Mouse (Mus musculus) hindbrain, embryonic 12.5 days (tissue): ENCODE data around the gene Nfatc2. TPM values are rescaled to one million over a fixed set of nuclear protein-coding genes. Genes with fewer than 3 reads are reported as not detected.

Source experiments
- ATAC-seq: fragments of 200-750 bp; cut with Nextera tagmentation; 2 replicates; pipeline ENCODE4 v1.8.0; 2017; ENCODE audit warnings: moderate TSS enrichment; ENCODE audit not compliant: low FRiP score
- H3K27ac ChIP-seq: fragments of 300-500 bp; sonication (generic); 2 replicates; pipeline ENCODE4 v1.5.1; 2016; ENCODE audit warnings: mild to moderate bottlenecking
- H3K27me3 ChIP-seq: fragments of 300-500 bp; sonication (generic); 2 replicates; pipeline ENCODE4 v1.6.1; 2016; ENCODE audit warnings: mild to moderate bottlenecking
- H3K36me3 ChIP-seq: fragments of 300-500 bp; sonication (generic); 2 replicates; pipeline ENCODE4 v1.6.1; 2016; ENCODE audit warnings: mild to moderate bottlenecking
- H3K4me1 ChIP-seq: fragments of 300-500 bp; sonication (generic); 2 replicates; pipeline ENCODE4 v1.6.1; 2016
- H3K4me2 ChIP-seq: fragments of 300-500 bp; sonication (generic); replicated peaks from 2 replicates; pipeline ENCODE4 v1.6.1; 2016; ENCODE audit warnings: mild to moderate bottlenecking
- H3K4me3 ChIP-seq: fragments of 300-500 bp; sonication (generic); 2 replicates; pipeline ENCODE4 v1.5.1; 2016; ENCODE audit warnings: mild to moderate bottlenecking
- H3K9ac ChIP-seq: fragments of 300-500 bp; sonication (generic); 2 replicates; pipeline ENCODE4 v1.6.1; 2016; ENCODE audit warnings: mild to moderate bottlenecking, moderate library complexity
- H3K9me3 ChIP-seq: fragments of 300-500 bp; sonication (generic); replicated peaks from 2 replicates; pipeline ENCODE4 v1.6.1; 2016; ENCODE audit warnings: mild to moderate bottlenecking
- WGBS: fragments of 180-500 bp; shearing (Covaris S2); methylation state at CpG from one replicate; pipeline ENCODE4 v1.1.7; 2016; 5-methylcytosine and 5-hydroxymethylcytosine counted together
- polyA plus RNA-seq: library from polyadenylated mRNA; unstranded; fragments of >200 nt; fragmentation: Nextera tagmentation; extraction: Ambion mirVana; gene quantifications from 2 replicates; pipeline ENCODE4 v1.2.1, GENCODE M21; 2016

Gene Nfatc2
- polyA plus RNA-seq, 1 experiment from 2014 or later, result 2.2 TPM

- WGBS, result 77% methylated on average over 5 of the region's 5 CpGs
- ATAC-seq, result no peak
Observed at GRCm38 (mm10) chr2:168465646-168466045, 135.8 kb downstream of the Nfatc2 start.

GRCm38 (mm10) chr2:168461865-168462264 is 139.6 kb downstream of the Nfatc2 start:
- Histone ChIP-seq H3K9ac (no peak overlapping the region), H3K36me3 (no peaks in the 10 kb centered on the region), H3K27me3 (no peaks in the 10 kb centered on the region), H3K4me2 (no peak overlapping the region), H3K4me1 (peaks cover 17% of the 10 kb centered on the region), H3K27ac (peak overlapping the region; percentile 12; the same call in 1 of the 2 replicates), H3K9me3 (no peaks in the 10 kb centered on the region), H3K4me3 (no peak overlapping the region)
- ATAC-seq, result no peak
- 77% methylated on average over 9 of the region's 9 CpGs for WGBS

More at GRCm38 (mm10) chr2:168465646-168466045, 135.8 kb downstream of the Nfatc2 start:
- H3K27ac ChIP-seq, result no peak overlapping the region
- H3K36me3 ChIP-seq, result no peaks in the 10 kb centered on the region
- H3K4me2 ChIP-seq, result no peak overlapping the region
- H3K9ac ChIP-seq, result no peak overlapping the region
- H3K27me3 ChIP-seq, result no peaks in the 10 kb centered on the region
- peaks cover 17% of the 10 kb centered on the region for H3K4me1 ChIP-seq
- no peaks in the 10 kb centered on the region for H3K9me3 ChIP-seq
- no peak overlapping the region for H3K4me3 ChIP-seq

DNA sequence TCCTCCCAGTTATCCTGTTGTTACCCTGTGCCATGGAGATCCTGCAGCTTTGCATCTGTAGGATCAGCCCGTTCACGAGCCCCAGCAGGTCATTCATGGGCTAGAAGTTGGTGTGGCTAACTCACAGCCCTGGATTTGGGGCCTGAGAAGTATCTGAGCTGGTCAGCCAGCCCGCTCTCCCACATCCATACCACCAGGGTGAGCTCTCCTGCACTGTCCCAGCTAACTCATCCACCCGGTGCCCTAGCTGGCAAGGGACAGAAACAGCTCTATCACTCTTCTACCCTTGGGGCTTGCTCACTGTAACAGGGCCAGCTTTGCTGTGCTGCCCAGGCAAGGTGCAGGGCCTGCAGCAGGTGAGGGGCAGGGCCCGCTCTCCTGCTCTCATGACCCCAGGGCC is 141.8 kb downstream of the Nfatc2 start:
- Histone ChIP-seq H3K4me3 (no peak overlapping the region), H3K27me3 (no peaks in the 10 kb centered on the region), H3K4me2 (no peak overlapping the region), H3K9me3 (no peaks in the 10 kb centered on the region), H3K36me3 (no peaks in the 10 kb centered on the region), H3K27ac (no peak overlapping the region), H3K9ac (no peak overlapping the region), H3K4me1 (peaks cover 8% of the 10 kb centered on the region; the same call in 1 of the 2 replicates)
- no peak for ATAC-seq
- WGBS, result 67% methylated on average over 5 of the region's 5 CpGs

GRCm38 (mm10) chr2:168458583-168458982 is 142.9 kb downstream of the Nfatc2 start:
- Histone ChIP-seq H3K27me3 (no peaks in the 10 kb centered on the region), H3K4me1 (peaks cover 8% of the 10 kb centered on the region; the same call in 1 of the 2 replicates), H3K9me3 (no peaks in the 10 kb centered on the region), H3K9ac (no peak overlapping the region), H3K4me3 (no peak overlapping the region), H3K27ac (no peak overlapping the region), H3K36me3 (no peaks in the 10 kb centered on the region), H3K4me2 (no peak overlapping the region)
- ATAC-seq, result no peak
- WGBS, result 77% methylated on average over 9 of the region's 9 CpGs

DNA sequence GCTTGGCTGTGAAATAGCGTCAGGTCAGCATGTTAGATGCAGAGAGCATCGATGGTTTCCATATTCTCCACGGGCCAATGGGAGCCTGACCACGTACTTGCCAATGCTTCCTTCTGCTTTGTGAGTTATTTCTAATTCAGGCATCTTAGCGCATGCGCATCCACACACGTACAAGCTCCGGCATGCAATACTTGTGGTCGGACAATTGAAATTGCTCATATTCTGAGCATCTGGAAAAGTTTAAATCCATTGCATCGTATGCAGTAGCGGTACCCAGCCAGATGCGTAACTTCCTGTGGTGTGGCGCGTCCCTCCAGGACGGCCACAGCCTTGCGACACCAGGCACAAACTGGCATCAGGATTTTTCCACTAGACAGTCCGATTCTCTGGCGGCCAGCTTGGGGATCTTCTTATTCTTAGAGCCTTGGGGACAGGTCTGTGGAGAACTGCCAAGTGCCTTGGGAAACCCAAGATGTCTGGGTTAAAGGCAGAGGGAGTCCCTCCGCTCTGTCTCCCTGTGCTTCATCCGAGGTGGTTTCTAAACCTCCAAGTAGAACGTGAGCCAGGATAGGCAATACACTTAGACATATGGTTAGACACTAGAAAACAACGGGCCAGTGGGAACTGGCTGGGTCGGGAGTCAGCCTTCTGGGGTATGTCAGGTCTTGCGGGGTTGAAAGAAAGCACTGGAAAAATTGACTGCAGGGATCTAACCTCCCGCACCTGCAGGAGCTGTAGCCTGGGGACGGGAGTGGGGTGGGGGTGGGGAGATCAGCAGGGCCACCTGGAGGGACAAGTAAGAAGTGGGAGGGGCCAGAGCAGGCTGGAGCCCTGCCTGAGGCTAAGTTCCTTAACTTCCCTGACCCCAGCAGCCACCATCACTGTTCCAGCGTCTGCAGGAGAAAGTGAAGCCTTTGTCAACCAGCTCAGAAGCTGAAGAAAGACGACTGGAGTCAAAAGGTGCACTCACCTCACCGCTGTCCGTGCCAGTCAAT is 149.4 kb downstream of the Nfatc2 start:
- ATAC-seq, result no peak
- WGBS, result 60% methylated on average over 30 of the region's 30 CpGs
- Histone ChIP-seq H3K4me1 (peaks cover 9% of the 10 kb centered on the region), H3K36me3 (no peaks in the 10 kb centered on the region), H3K27ac (no peak overlapping the region), H3K27me3 (no peaks in the 10 kb centered on the region; the same call in 1 of the 2 replicates), H3K4me2 (no peak overlapping the region), H3K9me3 (no peaks in the 10 kb centered on the region), H3K9ac (no peak overlapping the region), H3K4me3 (no peak overlapping the region)

DNA sequence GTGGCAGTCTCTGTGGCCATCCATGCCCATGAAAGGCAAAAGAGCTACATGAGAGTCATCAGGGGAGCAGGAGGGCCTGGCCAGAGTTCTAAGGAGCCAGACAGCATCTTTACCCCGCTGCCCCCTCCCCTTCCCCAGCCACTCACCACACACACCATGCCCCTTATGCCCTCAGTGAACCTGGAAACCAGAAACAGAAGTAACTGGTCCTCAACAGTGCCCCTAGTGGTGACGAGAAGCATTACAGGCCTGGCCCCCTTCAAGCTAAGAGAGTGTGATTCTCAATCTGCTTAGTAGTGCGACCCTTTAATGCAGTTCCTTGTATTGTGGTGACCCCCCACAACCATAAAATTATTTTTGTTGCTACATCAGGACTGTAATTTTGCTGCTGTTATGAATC is 150.5 kb downstream of the Nfatc2 start:
- no peaks in the 10 kb centered on the region; the same call in 1 of the 2 replicates for H3K27me3 ChIP-seq
- WGBS, result 17% methylated on average over 3 of the region's 3 CpGs
- H3K4me1 ChIP-seq, result peaks cover 9% of the 10 kb centered on the region
- no peaks in the 10 kb centered on the region for H3K36me3 ChIP-seq
- no peak overlapping the region for H3K4me3 ChIP-seq
- no peaks in the 10 kb centered on the region for H3K9me3 ChIP-seq
- no peak overlapping the region for H3K4me2 ChIP-seq
- ATAC-seq, result no peak
- no peak overlapping the region for H3K9ac ChIP-seq
- no peak overlapping the region for H3K27ac ChIP-seq

DNA sequence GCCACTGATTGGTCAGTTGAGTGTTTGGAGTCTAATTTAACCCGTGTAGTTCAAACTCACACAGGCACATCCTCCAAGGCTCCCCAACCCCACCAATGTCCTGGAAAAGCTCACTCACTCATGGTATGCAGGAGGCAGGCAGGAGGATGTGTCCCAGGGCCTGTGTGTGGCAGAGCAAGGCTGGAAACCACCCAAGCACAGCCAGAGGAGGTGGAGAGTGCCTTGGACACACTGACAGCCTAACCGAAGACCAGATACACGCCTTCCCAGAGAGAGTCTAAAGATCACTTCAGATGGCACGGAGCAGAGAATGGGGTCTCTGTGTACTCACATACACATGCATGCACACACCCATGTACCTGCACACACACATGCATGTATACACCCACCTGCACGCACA is 153.4 kb downstream of the Nfatc2 start:
- Histone ChIP-seq H3K4me2 (no peak overlapping the region), H3K27me3 (peaks cover under 1% of the 10 kb centered on the region; the same call in 1 of the 2 replicates), H3K4me3 (no peak overlapping the region), H3K4me1 (peaks cover 13% of the 10 kb centered on the region), H3K9ac (no peak overlapping the region), H3K27ac (no peak overlapping the region), H3K36me3 (no peaks in the 10 kb centered on the region), H3K9me3 (no peaks in the 10 kb centered on the region)
- no peak for ATAC-seq
- WGBS, result 46% methylated on average over 5 of the region's 5 CpGs

DNA sequence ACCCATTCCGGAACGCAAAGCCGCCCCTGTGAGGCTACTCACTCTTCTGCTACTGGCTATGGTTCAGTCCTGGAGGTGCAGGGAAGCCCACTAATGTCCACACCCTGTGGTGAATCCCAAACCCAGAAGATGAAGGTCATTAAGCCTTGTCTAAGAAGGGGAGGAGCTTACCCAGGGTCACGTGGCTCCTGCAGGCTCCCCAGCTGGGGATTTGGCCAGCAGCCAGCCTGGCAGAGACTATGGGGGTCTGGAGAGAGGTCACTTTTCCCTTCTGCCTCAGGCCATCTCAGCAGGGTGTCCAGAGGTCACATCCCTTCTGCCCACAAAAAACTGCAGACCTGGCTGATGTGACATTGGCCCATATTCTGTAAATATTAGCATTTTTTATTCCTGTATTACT is 153.9 kb downstream of the Nfatc2 start:
- H3K27me3 ChIP-seq, result peaks cover 3% of the 10 kb centered on the region; the same call in 1 of the 2 replicates
- H3K4me2 ChIP-seq, result 0 out of 2 replicates have a peak overlapping the region, but pooled peaks have one; percentile 6
- no peaks in the 10 kb centered on the region for H3K9me3 ChIP-seq
- H3K27ac ChIP-seq, result no peak overlapping the region
- ATAC-seq, result no peak
- no peak overlapping the region for H3K9ac ChIP-seq
- 28% methylated on average over 4 of the region's 4 CpGs for WGBS
- H3K4me1 ChIP-seq, result peaks cover 13% of the 10 kb centered on the region
- no peak overlapping the region for H3K4me3 ChIP-seq
- H3K36me3 ChIP-seq, result no peaks in the 10 kb centered on the region

DNA sequence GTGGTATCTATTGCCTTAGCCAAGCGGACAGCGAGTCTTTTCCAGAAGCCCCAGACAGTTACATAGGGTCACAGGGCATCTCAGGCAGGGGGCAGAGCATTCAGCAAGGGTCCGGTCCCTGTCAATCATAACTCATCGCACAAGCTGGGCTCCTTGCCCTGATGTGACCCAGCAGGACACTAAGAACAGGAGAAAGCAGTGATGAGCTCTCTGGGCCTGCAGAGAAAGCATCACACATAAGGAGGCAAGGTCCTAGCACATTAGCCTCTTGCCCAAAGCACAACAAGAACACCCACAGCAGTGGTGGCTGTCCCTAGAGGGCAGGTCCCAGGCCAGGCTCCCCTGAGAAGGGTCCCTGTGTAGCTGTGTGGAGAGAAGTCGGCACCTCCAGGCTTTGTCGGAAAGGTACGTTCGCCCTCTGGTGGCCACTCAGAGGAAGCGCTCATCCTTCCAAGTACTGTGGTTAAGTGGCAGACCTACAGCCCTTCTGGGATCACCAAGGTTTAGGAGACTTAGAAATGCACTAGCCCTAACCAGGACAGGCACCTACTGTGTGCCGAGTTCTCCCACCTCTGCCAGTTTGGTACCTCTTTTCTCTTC is 156.1 kb downstream of the Nfatc2 start:
- Histone ChIP-seq H3K36me3 (no peaks in the 10 kb centered on the region), H3K4me2 (no peak overlapping the region), H3K9me3 (peaks cover 12% of the 10 kb centered on the region; the same call in 1 of the 2 replicates), H3K9ac (no peak overlapping the region), H3K4me3 (no peak overlapping the region), H3K27ac (no peak overlapping the region), H3K27me3 (peaks cover 3% of the 10 kb centered on the region; the same call in 1 of the 2 replicates), H3K4me1 (peaks cover 13% of the 10 kb centered on the region)
- 35% methylated on average over 10 of the region's 10 CpGs for WGBS
- peak; percentile 54 for ATAC-seq

- Histone ChIP-seq H3K4me2 (no peak overlapping the region), H3K4me3 (no peak overlapping the region), H3K4me1 (peaks cover 18% of the 10 kb centered on the region), H3K27ac (no peak overlapping the region), H3K36me3 (no peaks in the 10 kb centered on the region), H3K9ac (no peak overlapping the region), H3K27me3 (peaks cover 3% of the 10 kb centered on the region; the same call in 1 of the 2 replicates), H3K9me3 (peaks cover 12% of the 10 kb centered on the region; the same call in 1 of the 2 replicates)
- ATAC-seq, result no peak
- WGBS, result 27% methylated on average over 7 of the region's 8 CpGs
Observed at GRCm38 (mm10) chr2:168444126-168444525, 157.3 kb downstream of the Nfatc2 start.

DNA sequence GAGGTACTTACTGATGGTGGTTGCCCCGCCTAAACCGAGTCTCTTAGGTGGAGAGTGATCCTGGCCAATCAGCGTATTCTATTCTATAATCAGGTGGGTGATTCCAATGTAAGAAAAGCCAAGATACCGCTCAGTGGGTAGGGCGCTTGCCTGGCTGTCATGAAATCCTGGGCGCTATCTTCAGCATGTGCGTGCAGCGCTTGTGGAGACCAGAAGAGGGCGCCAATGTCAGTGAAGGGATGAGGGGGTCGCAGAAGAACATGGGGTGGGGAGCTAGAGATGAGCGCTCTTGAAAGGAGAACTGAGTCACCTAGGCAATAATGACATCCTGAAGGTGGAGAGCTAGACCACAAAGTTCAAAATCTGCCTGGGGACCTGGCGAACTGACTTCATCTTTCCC is 160.0 kb downstream of the Nfatc2 start:
- Histone ChIP-seq H3K4me2 (no peak overlapping the region), H3K9ac (no peak overlapping the region), H3K4me3 (no peak overlapping the region), H3K27ac (no peak overlapping the region), H3K4me1 (peaks cover 17% of the 10 kb centered on the region), H3K36me3 (no peaks in the 10 kb centered on the region), H3K9me3 (peaks cover 12% of the 10 kb centered on the region; the same call in 1 of the 2 replicates), H3K27me3 (0 out of 2 replicates have a peak, but pooled peaks cover 3% of the 10 kb centered on the region)
- 92% methylated on average over 12 of the region's 12 CpGs for WGBS
- no peak for ATAC-seq

DNA sequence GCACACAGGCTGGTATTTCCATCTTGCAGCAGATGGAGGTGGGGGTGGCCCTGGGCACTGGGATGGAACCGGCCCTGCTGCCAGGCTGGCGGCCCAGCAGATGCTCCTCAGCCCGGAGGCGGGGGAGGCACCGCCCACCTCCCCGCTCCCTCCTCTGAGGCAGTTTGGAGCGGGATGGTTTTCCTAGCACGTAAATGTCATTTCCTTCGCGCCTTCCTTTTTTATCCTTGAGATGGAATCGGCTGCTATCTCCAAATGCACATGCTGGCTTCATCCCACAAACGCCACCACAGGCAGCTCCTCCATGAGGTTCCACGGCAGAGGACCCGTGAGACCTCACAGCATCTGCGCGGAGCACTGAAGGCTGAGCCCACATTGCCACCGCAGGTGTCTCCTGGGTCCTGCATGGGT is 160.5 kb downstream of the Nfatc2 start:
- 91% methylated on average over 17 of the region's 17 CpGs for WGBS

More for the DNA sequence above, 160.5 kb downstream of the Nfatc2 start:
- Histone ChIP-seq H3K36me3 (no peaks in the 10 kb centered on the region), H3K4me1 (peaks cover 17% of the 10 kb centered on the region), H3K27me3 (0 out of 2 replicates have a peak, but pooled peaks cover 3% of the 10 kb centered on the region), H3K4me3 (no peak overlapping the region), H3K9me3 (peaks cover 12% of the 10 kb centered on the region; the same call in 1 of the 2 replicates), H3K9ac (no peak overlapping the region), H3K27ac (no peak overlapping the region), H3K4me2 (no peak overlapping the region)
- ATAC-seq, result no peak
